Mouse (Mus musculus) frontal cortex, adult (tissue): ENCODE data around the gene Dnajc11.

Source experiments
- ATAC-seq: cut with Nextera tagmentation; 2 replicates; pipeline ENCODE4 v1.9.2; 2017; ENCODE audit warnings: mild to moderate bottlenecking, moderate library complexity, mixed read lengths; ENCODE audit not compliant: low TSS enrichment

Dnajc11 gene

GRCm38 (mm10) chr4:151932576-151933504 lies 651 bp upstream of the Dnajc11 start:
- ATAC-seq, result 0 out of 2 replicates have a peak, but pooled peaks have one; percentile 7

- no peak for ATAC-seq
Measured at GRCm38 (mm10) chr4:151934215-151934572, 703 bp downstream of the Dnajc11 start.

GRCm38 (mm10) chr4:151937441-151937840 lies 4.0 kb downstream of the Dnajc11 start:
- no peak for ATAC-seq

- no peak for ATAC-seq
Measured at GRCm38 (mm10) chr4:151938089-151938488, 4.6 kb downstream of the Dnajc11 start.

GRCm38 (mm10) chr4:151946211-151946610 lies 12.7 kb downstream of the Dnajc11 start:
- ATAC-seq, result no peak

GRCm38 (mm10) chr4:151948497-151949471 lies 15.3 kb downstream of the Dnajc11 start:
- no peak for ATAC-seq

GRCm38 (mm10) chr4:151953209-151953608 lies 19.7 kb downstream of the Dnajc11 start:
- no peak for ATAC-seq

GRCm38 (mm10) chr4:151955791-151956190 lies 22.3 kb downstream of the Dnajc11 start:
- no peak for ATAC-seq

- no peak for ATAC-seq
Measured at GRCm38 (mm10) chr4:151957584-151958315, 24.3 kb downstream of the Dnajc11 start.

- no peak for ATAC-seq
Measured at GRCm38 (mm10) chr4:151959849-151960512, 26.5 kb downstream of the Dnajc11 start.

- ATAC-seq, result no peak
Measured at GRCm38 (mm10) chr4:151960513-151960854, 27.0 kb downstream of the Dnajc11 start.

GRCm38 (mm10) chr4:151962817-151963216 lies 29.3 kb downstream of the Dnajc11 start:
- no peak for ATAC-seq

GRCm38 (mm10) chr4:151968204-151968921 lies 34.9 kb downstream of the Dnajc11 start:
- no peak for ATAC-seq

- 0 out of 2 replicates have a peak, but pooled peaks have one; percentile 32 for ATAC-seq
Measured at GRCm38 (mm10) chr4:151972221-151972967, 38.9 kb downstream of the Dnajc11 start.

GRCm38 (mm10) chr4:151975441-151975840 lies 42.0 kb downstream of the Dnajc11 start:
- ATAC-seq, result no peak

- peak; percentile 47; the same call in 1 of the 2 replicates for ATAC-seq
Measured at GRCm38 (mm10) chr4:151977748-151978147, 44.3 kb downstream of the Dnajc11 start.

GRCm38 (mm10) chr4:151980699-151981098 lies 47.2 kb downstream of the Dnajc11 start:
- ATAC-seq, result no peak

- ATAC-seq, result peak; percentile 69
Measured at GRCm38 (mm10) chr4:151981363-151981762, 47.9 kb downstream of the Dnajc11 start.

- ATAC-seq, result no peak
Measured at GRCm38 (mm10) chr4:151983043-151983442, 49.6 kb downstream of the Dnajc11 start.

GRCm38 (mm10) chr4:151983560-151983959 lies 50.1 kb downstream of the Dnajc11 start:
- no peak for ATAC-seq
